Mouse (Mus musculus) megakaryocyte, adult 5-6 weeks (primary cell): Measurements from ENCODE around the gene Gm13283. TPM values are rescaled to one million over a fixed set of nuclear protein-coding genes. Genes with fewer than 3 reads are reported as not detected.

Source experiments
- total RNA-seq, 2 experiments: library from RNA; stranded (forward) in 1 of 2; stranded (reverse) in 1 of 2; fragments of 153-499, 151-499 nt in 1 of 2; fragments of 221-1000, 200-1000 nt in 1 of 2; gene quantifications; 2 replicates each; pipeline versions ENCODE4 v1.2.3 to v1.2.4; 2015 to 2017

Gm13283 gene
- total RNA-seq, 2 experiments from 2014 or later, result 0.18 TPM; not detected in 1

Other genes starting within 250 kb of the Gm13283 start
Only the 30 nearest of the 32 such genes appear.
- gene Ifna14, start 188.3 kb upstream of the Gm13283 start, total RNA-seq (2015), result not detected in 2 replicates
- gene Ifna14, start 188.3 kb upstream of the Gm13283 start, total RNA-seq (2017), result not detected in 2 replicates
- not detected in 2 replicates for gene Ifna9, start 167.7 kb upstream of the Gm13283 start, total RNA-seq (2015)
- gene Ifna9, start 167.7 kb upstream of the Gm13283 start, total RNA-seq (2017), result not detected in 2 replicates
- gene Ifna12, start 156.7 kb upstream of the Gm13283 start, total RNA-seq (2015), result not detected in 2 replicates
- gene Ifna12, start 156.7 kb upstream of the Gm13283 start, total RNA-seq (2017), result not detected in 2 replicates
- not detected in 2 replicates for gene C87499, start 125.7 kb upstream of the Gm13283 start, total RNA-seq (2015)
- gene C87499, start 125.7 kb upstream of the Gm13283 start, total RNA-seq (2017), result not detected in 2 replicates
- not detected in 2 replicates for gene Ifna13, start 115.7 kb upstream of the Gm13283 start, total RNA-seq (2015)
- gene Ifna13, start 115.7 kb upstream of the Gm13283 start, total RNA-seq (2017), result not detected in 2 replicates
- not detected in 2 replicates for gene Ifna16, start 83.2 kb upstream of the Gm13283 start, total RNA-seq (2015)
- gene Ifna16, start 83.2 kb upstream of the Gm13283 start, total RNA-seq (2017), result not detected in 2 replicates
- gene Ifna2, start 76.2 kb upstream of the Gm13283 start, total RNA-seq (2015), result not detected in 2 replicates
- not detected in 2 replicates for gene Ifna2, start 76.2 kb upstream of the Gm13283 start, total RNA-seq (2017)
- gene Ifnab, start 68.8 kb upstream of the Gm13283 start, total RNA-seq (2015), result not detected in 2 replicates
- not detected in 2 replicates for gene Ifnab, start 68.8 kb upstream of the Gm13283 start, total RNA-seq (2017)
- not detected in 2 replicates for gene Gm26566, start 38.3 kb upstream of the Gm13283 start, total RNA-seq (2015)
- gene Gm26566, start 38.3 kb upstream of the Gm13283 start, total RNA-seq (2017), result 0.55 TPM in 1 of 2 replicates, not detected in the other
- 56.7 and 61.1 TPM in 2 replicates for gene Klhl9, start 37.7 kb upstream of the Gm13283 start, total RNA-seq (2015)
- 83.8 and 85.5 TPM in 2 replicates for gene Klhl9, start 37.7 kb upstream of the Gm13283 start, total RNA-seq (2017)
- not detected in 2 replicates for gene Gm13271, start 5.3 kb upstream of the Gm13283 start, total RNA-seq (2015)
- not detected in 2 replicates for gene Gm13271, start 5.3 kb upstream of the Gm13283 start, total RNA-seq (2017)
- gene Gm13290, start 13.7 kb downstream of the Gm13283 start, total RNA-seq (2015), result not detected in 2 replicates
- gene Gm13290, start 13.7 kb downstream of the Gm13283 start, total RNA-seq (2017), result not detected in 2 replicates
- gene Gm13289, start 16.8 kb downstream of the Gm13283 start, total RNA-seq (2015), result not detected in 2 replicates
- not detected in 2 replicates for gene Gm13289, start 16.8 kb downstream of the Gm13283 start, total RNA-seq (2017)
- not detected in 2 replicates for gene Gm13272, start 19.7 kb downstream of the Gm13283 start, total RNA-seq (2015)
- gene Gm13272, start 19.7 kb downstream of the Gm13283 start, total RNA-seq (2017), result not detected in 2 replicates
- not detected in 2 replicates for gene Ifnz, start 22.0 kb downstream of the Gm13283 start, total RNA-seq (2015)
- not detected in 2 replicates for gene Ifnz, start 22.0 kb downstream of the Gm13283 start, total RNA-seq (2017)
- gene Gm13276, start 25.6 kb downstream of the Gm13283 start, total RNA-seq (2015), result not detected in 2 replicates
- not detected in 2 replicates for gene Gm13276, start 25.6 kb downstream of the Gm13283 start, total RNA-seq (2017)
- gene Gm13277, start 28.5 kb downstream of the Gm13283 start, total RNA-seq (2015), result not detected in 2 replicates
- not detected in 2 replicates for gene Gm13277, start 28.5 kb downstream of the Gm13283 start, total RNA-seq (2017)
- not detected in 2 replicates for gene Gm13278, start 31.4 kb downstream of the Gm13283 start, total RNA-seq (2015)
- not detected in 2 replicates for gene Gm13278, start 31.4 kb downstream of the Gm13283 start, total RNA-seq (2017)
- gene Gm13275, start 34.4 kb downstream of the Gm13283 start, total RNA-seq (2015), result not detected in 2 replicates
- not detected in 2 replicates for gene Gm13275, start 34.4 kb downstream of the Gm13283 start, total RNA-seq (2017)
- not detected in 2 replicates for gene Gm13279, start 37.3 kb downstream of the Gm13283 start, total RNA-seq (2015)
- not detected in 2 replicates for gene Gm13279, start 37.3 kb downstream of the Gm13283 start, total RNA-seq (2017)
- not detected in 2 replicates for gene Gm13285, start 39.5 kb downstream of the Gm13283 start, total RNA-seq (2015)
- gene Gm13285, start 39.5 kb downstream of the Gm13283 start, total RNA-seq (2017), result not detected in 2 replicates
- gene Gm13287, start 43.1 kb downstream of the Gm13283 start, total RNA-seq (2015), result not detected in 2 replicates
- gene Gm13287, start 43.1 kb downstream of the Gm13283 start, total RNA-seq (2017), result not detected in 2 replicates
- gene Gm13288, start 45.4 kb downstream of the Gm13283 start, total RNA-seq (2015), result not detected in 2 replicates
- gene Gm13288, start 45.4 kb downstream of the Gm13283 start, total RNA-seq (2017), result not detected in 2 replicates
- gene Ifna7, start 56.1 kb downstream of the Gm13283 start, total RNA-seq (2015), result not detected in 2 replicates
- not detected in 2 replicates for gene Ifna7, start 56.1 kb downstream of the Gm13283 start, total RNA-seq (2017)
- gene Ifna11, start 59.8 kb downstream of the Gm13283 start, total RNA-seq (2015), result not detected in 2 replicates
- not detected in 2 replicates for gene Ifna11, start 59.8 kb downstream of the Gm13283 start, total RNA-seq (2017)
- gene Ifna6, start 67.3 kb downstream of the Gm13283 start, total RNA-seq (2015), result not detected in 2 replicates
- gene Ifna6, start 67.3 kb downstream of the Gm13283 start, total RNA-seq (2017), result not detected in 2 replicates
- not detected in 2 replicates for gene Ifna5, start 75.4 kb downstream of the Gm13283 start, total RNA-seq (2015)
- not detected in 2 replicates for gene Ifna5, start 75.4 kb downstream of the Gm13283 start, total RNA-seq (2017)
- not detected in 2 replicates for gene Ifna4, start 81.7 kb downstream of the Gm13283 start, total RNA-seq (2015)
- not detected in 2 replicates for gene Ifna4, start 81.7 kb downstream of the Gm13283 start, total RNA-seq (2017)
- gene Ifna1, start 90.0 kb downstream of the Gm13283 start, total RNA-seq (2015), result not detected in 2 replicates
- gene Ifna1, start 90.0 kb downstream of the Gm13283 start, total RNA-seq (2017), result not detected in 2 replicates
- gene Ifne, start 120.1 kb downstream of the Gm13283 start, total RNA-seq (2015), result not detected in 2 replicates
- gene Ifne, start 120.1 kb downstream of the Gm13283 start, total RNA-seq (2017), result not detected in 2 replicates